Mouse (Mus musculus): ENCODE measurements at regions not wholly inside any gene's neighbourhood (a gene's known extent, or its start where the extent isn't known, plus 50 kb on each side); places are given as distances from the start of the nearest gene placed in this dataset.

DNA sequence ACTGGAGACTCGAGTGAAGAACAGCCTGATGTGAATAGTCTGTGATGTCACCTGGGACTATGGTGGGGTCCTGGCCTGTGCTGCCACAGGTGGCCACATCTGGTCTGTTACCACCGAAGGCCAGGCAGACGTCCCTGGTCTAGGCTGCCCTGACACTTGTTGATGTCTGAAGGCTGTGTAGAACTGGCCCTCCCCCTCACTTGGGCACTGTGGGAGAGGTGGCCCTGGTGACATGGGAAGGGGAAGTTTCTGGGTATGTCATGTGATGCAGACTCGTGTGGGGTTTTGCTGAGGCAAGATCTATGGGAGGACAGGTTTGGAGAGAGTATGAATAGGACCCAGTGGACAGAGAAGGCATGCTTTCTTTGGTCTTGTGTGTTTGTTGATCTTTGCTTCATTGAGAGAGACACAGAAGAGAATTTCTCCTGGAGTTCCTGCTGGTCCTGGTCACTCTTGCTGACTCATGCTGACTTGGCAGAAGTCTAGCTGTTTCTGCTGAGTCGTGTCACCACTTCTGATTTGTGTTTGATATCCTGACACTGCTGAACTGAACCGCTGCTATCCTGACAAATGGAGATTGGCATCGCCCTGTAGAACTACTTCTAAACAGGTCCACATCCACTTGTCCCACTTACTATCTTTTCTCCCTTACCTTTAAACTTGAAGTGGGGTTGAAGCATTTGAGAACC, 79.9 kb upstream of the A430005L14Rik start:
- DNase-seq = no peak
- WGBS = 59% methylated on average over 7 of the region's 7 CpGs
- Histone ChIP-seq H3K27ac (ENCODE audit: insufficient read depth, low read depth, low read length) (no peak overlapping the region), H3K27me3 (replicated peaks; ENCODE audit: control insufficient read depth, insufficient read depth, low read length) (no peaks in the 10 kb centered on the region; the same call in 1 of the 2 replicates), H3K36me3 (ENCODE audit: control insufficient read depth, insufficient read depth, low read length) (no peaks in the 10 kb centered on the region), H3K4me3 (ENCODE audit: insufficient read depth, low read depth, low read length) (no peak overlapping the region), H3K4me1 (ENCODE audit: control insufficient read depth, insufficient read depth, low read length) (no peaks in the 10 kb centered on the region)
- TF ChIP-seq CTCF (conservative IDR thresholded peaks at IDR 0.05; ENCODE audit: insufficient read depth, insufficient read length, low read depth, low read length) (no peak), POLR2A (IDR thresholded peaks at IDR 0.05; ENCODE audit: low read depth, low read length) (no peak)

DNA sequence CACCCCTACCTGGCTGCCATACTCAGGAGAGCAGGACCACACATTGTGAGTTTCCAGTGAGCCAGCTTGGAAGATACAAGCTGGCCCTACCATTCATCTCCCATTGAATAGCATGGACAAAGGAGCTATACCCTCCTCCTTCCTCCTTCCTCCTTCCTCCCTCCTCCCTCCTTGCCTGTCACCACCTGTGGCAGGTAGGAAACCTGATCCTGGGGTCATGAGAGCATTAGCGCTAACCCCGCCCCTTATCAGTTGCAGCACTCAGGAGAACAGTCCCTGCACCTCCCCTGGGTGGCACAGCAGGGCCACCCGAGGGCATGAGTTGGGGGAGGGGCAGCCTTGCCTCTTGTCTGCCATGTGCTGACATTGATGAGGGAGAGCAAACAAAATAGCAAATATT, 74.0 kb upstream of the A430005L14Rik start:
- no peaks in the 10 kb centered on the region for H3K4me1 ChIP-seq (ENCODE audit: control insufficient read depth, insufficient read depth, low read length)
- TF ChIP-seq POLR2A (IDR thresholded peaks at IDR 0.05; ENCODE audit: low read depth, low read length) = no peak
- TF ChIP-seq CTCF (conservative IDR thresholded peaks at IDR 0.05; ENCODE audit: insufficient read depth, insufficient read length, low read depth, low read length) = no peak
- H3K36me3 ChIP-seq (ENCODE audit: control insufficient read depth, insufficient read depth, low read length) = no peaks in the 10 kb centered on the region
- H3K27ac ChIP-seq (ENCODE audit: insufficient read depth, low read depth, low read length) = no peak overlapping the region
- WGBS = 25% methylated on average over 3 of the region's 3 CpGs
- DNase-seq = no peak
- no peak overlapping the region for H3K4me3 ChIP-seq (ENCODE audit: insufficient read depth, low read depth, low read length)
- no peaks in the 10 kb centered on the region for H3K27me3 ChIP-seq (replicated peaks; ENCODE audit: control insufficient read depth, insufficient read depth, low read length)

DNA sequence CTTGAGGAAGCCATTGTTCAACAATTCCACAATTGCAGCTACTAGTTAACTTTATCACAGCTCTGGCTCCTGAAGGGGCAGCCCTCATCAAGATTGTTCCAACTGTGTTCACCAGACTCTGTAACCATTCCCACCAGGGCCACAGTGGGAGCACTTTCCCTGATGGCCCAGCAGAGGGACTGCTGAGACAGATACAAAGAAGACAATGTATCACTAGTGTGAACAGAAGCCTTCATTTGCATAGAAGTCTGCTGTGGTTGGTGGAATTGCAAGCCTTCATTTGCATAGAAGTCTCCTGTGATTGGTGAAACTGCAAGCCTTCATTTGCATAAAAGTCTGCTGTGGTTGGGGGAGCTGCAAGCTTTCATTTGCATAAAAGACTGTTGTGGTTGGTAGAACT, 73.0 kb upstream of the A430005L14Rik start:
- Histone ChIP-seq H3K27ac (ENCODE audit: insufficient read depth, low read depth, low read length) (no peak overlapping the region), H3K4me3 (ENCODE audit: insufficient read depth, low read depth, low read length) (no peak overlapping the region), H3K4me1 (ENCODE audit: control insufficient read depth, insufficient read depth, low read length) (no peaks in the 10 kb centered on the region), H3K27me3 (replicated peaks; ENCODE audit: control insufficient read depth, insufficient read depth, low read length) (no peaks in the 10 kb centered on the region), H3K36me3 (ENCODE audit: control insufficient read depth, insufficient read depth, low read length) (no peaks in the 10 kb centered on the region)
- no peak for DNase-seq
- no peak for TF ChIP-seq CTCF (conservative IDR thresholded peaks at IDR 0.05; ENCODE audit: insufficient read depth, insufficient read length, low read depth, low read length)
- no peak for TF ChIP-seq POLR2A (IDR thresholded peaks at IDR 0.05; ENCODE audit: low read depth, low read length)

DNA sequence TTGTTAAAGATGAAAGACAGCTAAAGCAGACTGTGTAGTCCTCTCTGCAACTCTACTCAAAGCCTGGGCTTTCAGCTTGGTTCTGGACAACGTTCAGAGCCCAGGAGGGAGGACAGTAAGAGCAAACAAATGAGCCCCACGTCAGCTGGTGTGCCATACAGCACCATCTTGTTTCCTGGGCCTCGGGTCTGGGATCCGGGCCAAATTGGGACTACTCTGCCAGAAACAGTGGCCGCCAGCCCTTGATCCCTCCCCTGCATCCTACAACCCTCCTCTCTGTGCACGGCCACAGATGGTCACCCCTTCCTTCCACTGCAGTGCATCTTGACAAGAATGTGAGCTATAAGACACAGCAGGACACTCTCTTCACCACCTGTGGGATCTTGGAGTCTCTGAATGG, 71.2 kb upstream of the A430005L14Rik start:
- TF ChIP-seq POLR2A (IDR thresholded peaks at IDR 0.05; ENCODE audit: low read depth, low read length) = no peak
- no peak for TF ChIP-seq CTCF (conservative IDR thresholded peaks at IDR 0.05; ENCODE audit: insufficient read depth, insufficient read length, low read depth, low read length)
- Histone ChIP-seq H3K27me3 (replicated peaks; ENCODE audit: control insufficient read depth, insufficient read depth, low read length) (no peaks in the 10 kb centered on the region), H3K4me1 (ENCODE audit: control insufficient read depth, insufficient read depth, low read length) (no peaks in the 10 kb centered on the region), H3K4me3 (ENCODE audit: insufficient read depth, low read depth, low read length) (no peak overlapping the region), H3K27ac (ENCODE audit: insufficient read depth, low read depth, low read length) (no peak overlapping the region), H3K36me3 (ENCODE audit: control insufficient read depth, insufficient read depth, low read length) (no peaks in the 10 kb centered on the region)
- no peak for DNase-seq
- WGBS = 73% methylated on average over 6 of the region's 6 CpGs

DNA sequence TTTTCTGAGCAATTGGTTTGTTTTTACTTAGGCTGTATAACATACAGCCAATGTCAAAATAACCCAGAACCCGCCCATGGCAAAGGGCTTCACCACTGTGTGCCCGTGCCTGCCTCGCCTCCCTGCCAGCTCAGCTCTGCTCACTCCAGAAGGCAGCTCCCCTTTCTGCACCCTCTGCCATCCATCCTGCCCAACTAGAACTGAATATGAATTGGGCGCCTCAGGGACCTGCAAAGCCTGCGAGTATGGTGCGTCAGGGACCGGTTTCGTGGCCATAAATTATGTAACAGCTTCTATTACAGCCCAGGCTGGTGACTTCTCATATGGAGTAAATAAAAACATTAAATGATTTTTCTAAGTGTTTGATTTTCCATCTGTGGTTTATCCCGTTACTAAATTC, 66.9 kb upstream of the A430005L14Rik start:
- 68% methylated on average over 9 of the region's 9 CpGs for WGBS
- Histone ChIP-seq H3K27ac (ENCODE audit: insufficient read depth, low read depth, low read length) (no peak overlapping the region), H3K36me3 (ENCODE audit: control insufficient read depth, insufficient read depth, low read length) (no peaks in the 10 kb centered on the region), H3K4me3 (ENCODE audit: insufficient read depth, low read depth, low read length) (no peak overlapping the region), H3K27me3 (replicated peaks; ENCODE audit: control insufficient read depth, insufficient read depth, low read length) (no peaks in the 10 kb centered on the region), H3K4me1 (ENCODE audit: control insufficient read depth, insufficient read depth, low read length) (no peaks in the 10 kb centered on the region)
- TF ChIP-seq CTCF (conservative IDR thresholded peaks at IDR 0.05; ENCODE audit: insufficient read depth, insufficient read length, low read depth, low read length) = no peak
- no peak for TF ChIP-seq POLR2A (IDR thresholded peaks at IDR 0.05; ENCODE audit: low read depth, low read length)
- DNase-seq = no peak

DNA sequence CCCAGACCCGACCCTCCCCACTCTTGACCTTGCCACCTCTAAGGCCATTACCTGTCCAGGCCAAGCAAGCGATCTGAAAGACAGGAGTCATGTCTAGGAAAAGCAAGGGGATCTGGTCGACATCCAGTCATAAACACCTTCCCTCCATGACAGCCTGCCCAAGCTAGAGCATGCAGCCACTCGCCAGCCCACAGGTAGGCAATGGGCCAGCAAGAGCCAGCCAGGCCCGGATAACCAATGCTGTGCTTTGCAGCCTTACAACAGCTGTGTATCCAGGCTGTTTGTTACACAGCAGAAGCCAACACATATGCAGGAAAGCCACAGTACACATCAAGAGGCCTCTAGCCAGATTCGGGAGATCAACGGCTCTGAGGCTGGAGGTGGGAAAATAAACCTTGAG, 57.3 kb upstream of the A430005L14Rik start:
- no peak for TF ChIP-seq POLR2A (IDR thresholded peaks at IDR 0.05; ENCODE audit: low read depth, low read length)
- no peak for TF ChIP-seq CTCF (conservative IDR thresholded peaks at IDR 0.05; ENCODE audit: insufficient read depth, insufficient read length, low read depth, low read length)
- H3K36me3 ChIP-seq (ENCODE audit: control insufficient read depth, insufficient read depth, low read length) = no peaks in the 10 kb centered on the region
- no peak overlapping the region for H3K4me3 ChIP-seq (ENCODE audit: insufficient read depth, low read depth, low read length)
- WGBS = 80% methylated on average over 7 of the region's 7 CpGs
- no peak overlapping the region for H3K27ac ChIP-seq (ENCODE audit: insufficient read depth, low read depth, low read length)
- H3K27me3 ChIP-seq (replicated peaks; ENCODE audit: control insufficient read depth, insufficient read depth, low read length) = no peaks in the 10 kb centered on the region
- no peaks in the 10 kb centered on the region for H3K4me1 ChIP-seq (ENCODE audit: control insufficient read depth, insufficient read depth, low read length)
- no peak for DNase-seq

DNA sequence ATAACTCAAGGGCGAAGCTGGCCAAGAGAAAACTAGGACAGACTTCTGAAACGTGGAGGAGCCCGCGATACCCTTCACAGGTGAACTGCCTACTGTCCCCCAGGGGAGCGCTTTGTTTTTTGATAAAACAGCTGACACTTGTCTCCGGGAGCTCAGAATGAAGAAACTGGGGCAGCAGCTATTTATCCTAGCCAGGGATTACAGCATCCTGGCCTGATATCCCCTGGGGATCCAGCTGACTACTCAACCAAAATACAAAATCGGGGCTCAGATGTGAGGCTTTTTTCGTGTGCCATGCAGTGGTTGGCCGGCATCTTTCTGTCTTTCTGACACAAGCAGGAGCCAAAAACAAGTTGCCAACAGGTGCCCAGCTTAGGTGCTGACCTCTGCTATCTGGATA, 52.0 kb upstream of the A430005L14Rik start:
- no peaks in the 10 kb centered on the region for H3K4me1 ChIP-seq (ENCODE audit: control insufficient read depth, insufficient read depth, low read length)
- no peak for DNase-seq
- 88% methylated on average over 9 of the region's 9 CpGs for WGBS
- no peak overlapping the region for H3K27ac ChIP-seq (ENCODE audit: insufficient read depth, low read depth, low read length)
- H3K36me3 ChIP-seq (ENCODE audit: control insufficient read depth, insufficient read depth, low read length) = no peaks in the 10 kb centered on the region
- no peaks in the 10 kb centered on the region for H3K27me3 ChIP-seq (replicated peaks; ENCODE audit: control insufficient read depth, insufficient read depth, low read length)
- TF ChIP-seq POLR2A (IDR thresholded peaks at IDR 0.05; ENCODE audit: low read depth, low read length) = no peak
- TF ChIP-seq CTCF (conservative IDR thresholded peaks at IDR 0.05; ENCODE audit: insufficient read depth, insufficient read length, low read depth, low read length) = no peak
- H3K4me3 ChIP-seq (ENCODE audit: insufficient read depth, low read depth, low read length) = no peak overlapping the region
